Mouse (Mus musculus): ENCODE measurements around the gene Arhgap18.

GRCm38 (mm10) chr10:26710458-26711011 lies 42.7 kb upstream of the Arhgap18 start:
- TF ChIP-seq MAFK (IDR thresholded peaks at IDR 0.05; ENCODE audit: insufficient read depth, low read depth, low read length) (no peak), ZC3H11A (IDR thresholded peaks at IDR 0.05; ENCODE audit: borderline replicate concordance, low read depth, low read length) (no peak), ZNF384 (IDR thresholded peaks at IDR 0.05; ENCODE audit: low read depth, low read length) (no peak), CHD2 (IDR thresholded peaks at IDR 0.05; ENCODE audit: low read depth, low read length) (no peak), HCFC1 (IDR thresholded peaks at IDR 0.05; ENCODE audit: borderline replicate concordance, insufficient read depth, low read length) (no peak)

Measured in ES-E14 (cell line).